Comparison of ENCODE assay signal across 8 mouse cellular contexts in genomic region chr13:21750159-21751017, GRCm38 (mm10). TPM values are rescaled to one million over a fixed set of nuclear protein-coding genes. Genes with fewer than 3 reads are reported as not detected.
DNase-seq lines count a peak whose midpoint lies in the region; ATAC-seq lines count a peak whose summit lies in the region.
"Not testable (repeated sequence)": the region's sequence is repeated elsewhere in the genome, so short reads cannot be mapped to it uniquely, and the experiment has no call there.

Gene Hist1h4k, minus strand, starts transcription at chr13:21750505.

- not testable (repeated sequence) for H3K36me3 ChIP-seq in hindbrain, embryonic 14.5 days (replicated peaks; ENCODE audit: control insufficient read depth, insufficient read depth)

- peak; percentile 91 for ATAC-seq in hindbrain, embryonic 14.5 days (ENCODE audit: low FRiP score)

- H3K27me3 ChIP-seq in hindbrain, embryonic 14.5 days (ENCODE audit: control insufficient read depth, insufficient read depth, low read length): not testable (repeated sequence)

- H3K4me3 ChIP-seq in hindbrain, embryonic 14.5 days (replicated peaks; ENCODE audit: low read length): peak within 1 kb of the TSS; percentile 53

- H3K9ac ChIP-seq in hindbrain, embryonic 14.5 days: peak within 1 kb of the TSS; percentile 75

- WGBS in hindbrain, embryonic 14.5 days: 0% methylated on average over 43 of the region's 56 CpGs

- H3K27ac ChIP-seq in hindbrain, embryonic 14.5 days: peak within 1 kb of the TSS; percentile 86

- peaks cover 39% of the 10 kb centered on the region for H3K4me1 ChIP-seq in hindbrain, embryonic 14.5 days (replicated peaks; ENCODE audit: control insufficient read depth, insufficient read depth, low read length)

- H3K9me3 ChIP-seq in hindbrain, embryonic 14.5 days (ENCODE audit: control insufficient read depth, low read length): not testable (repeated sequence)

- DNase-seq in R1 (ENCODE audit: low read depth, low spot score): peak; percentile 94
- peak; percentile 95 for DNase-seq in cerebellum, postnatal 25 days
- DNase-seq in frontal cortex, postnatal 36 days (ENCODE audit: low spot score in 2 of 2): peak; percentile 91 to 95
- DNase-seq in hindbrain, embryonic 14.5 days (ENCODE audit: low spot score): peak; percentile 95
- peak; percentile 90 to 91 for DNase-seq in layer of hippocampus, postnatal 25 days (ENCODE audit: extremely low spot score in 1 of 2, low spot score in 1 of 2)
- peak; percentile 86 for DNase-seq in lung, postnatal 14 days
- peak; percentile 93 for DNase-seq in ovary, postnatal 36 days (ENCODE audit: low spot score)
- peak; percentile 98 for DNase-seq in thymus, postnatal 25 days

- H3K4me2 ChIP-seq in hindbrain, embryonic 14.5 days (replicated peaks): peak within 1 kb of the TSS; percentile 90

RNA-seq across cellular contexts. Expression of gene Hist1h4k, which starts in this region (rescaled TPM):
- 2.0 and 2.7 TPM in 2 replicates for polyA plus RNA-seq in hindbrain, embryonic 14.5 days (2014; fragmentation: Nextera tagmentation; extraction: Ambion mirVana)
- 100 to 1,000 TPM; 272 to 320 TPM for total RNA-seq in layer of hippocampus, postnatal 25 days (2021)

Comparison
In these comparisons a context has a peak if more than half of its experiments do, and no peak if none do; other contexts are left out.
1. Peak in every context shown above with its lines: DNase-seq, ATAC-seq, H3K4me3 ChIP-seq and H3K27ac ChIP-seq.